In the genomic region with DNA sequence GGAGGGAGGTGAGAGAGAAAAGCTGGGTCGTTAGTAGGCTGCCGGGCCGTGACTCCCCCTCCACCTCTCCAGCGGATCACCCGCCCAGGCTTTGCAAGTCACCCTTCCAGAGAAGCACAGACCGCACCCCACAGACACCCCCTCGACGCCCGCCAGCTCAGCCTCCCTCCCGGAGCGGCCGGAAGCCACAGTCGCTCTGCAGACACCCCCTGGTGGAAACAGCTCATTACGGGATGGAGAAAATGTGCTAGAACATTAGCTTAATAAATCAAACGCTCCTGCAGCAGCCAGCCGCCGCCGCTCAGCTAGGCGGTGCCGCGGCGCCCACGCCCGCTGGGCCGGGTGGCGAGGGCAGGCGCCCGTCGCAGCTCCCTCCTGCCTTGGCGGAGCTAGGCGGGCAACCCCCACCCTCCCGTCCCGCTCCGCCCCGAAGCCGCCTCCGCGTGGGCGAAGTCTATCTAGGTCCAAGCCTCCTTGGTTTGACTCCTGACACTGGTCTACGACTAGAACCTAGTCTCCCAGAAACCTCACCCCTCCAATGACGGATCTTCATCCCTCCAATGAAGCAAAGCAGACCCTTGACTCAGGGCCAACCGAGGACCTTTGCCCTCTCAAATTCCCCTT, we compare ENCODE assay signal across 8 mouse cellular contexts. TPM values are rescaled to one million over a fixed set of nuclear protein-coding genes. Genes with fewer than 3 reads are reported as not detected.
DNase-seq lines count a peak whose midpoint lies in the region; ATAC-seq and TF ChIP-seq lines count a peak whose summit lies in the region.

No protein-coding gene starts in this region.

- H3K4me2 ChIP-seq in forebrain, embryonic 11.5 days (ENCODE audit: low read depth, low read length, severe bottlenecking), result peak overlapping the region; percentile 66
- peak overlapping the region; percentile 89 for H3K4me2 ChIP-seq in heart, embryonic 15.5 days
- H3K4me2 ChIP-seq in liver, embryonic 14.5 days (ENCODE audit: low read depth), result peak overlapping the region; percentile 71
- H3K4me2 ChIP-seq in stomach, embryonic 16.5 days (ENCODE audit: low read depth, low read length), result peak overlapping the region; percentile 54

- peak; percentile 43 for TF ChIP-seq CTCF in brain, embryonic 14.5 days (IDR thresholded peaks at IDR 0.05; ENCODE audit: borderline replicate concordance, extremely low read depth, insufficient read depth, insufficient read length)
- peak; percentile 55 for TF ChIP-seq CTCF in liver, embryonic 14.5 days (IDR thresholded peaks at IDR 0.05; ENCODE audit: low read depth)

- H3K27ac ChIP-seq in forebrain, embryonic 11.5 days (ENCODE audit: low read depth, low read length), result no peak overlapping the region
- H3K27ac ChIP-seq in heart, embryonic 15.5 days, result peak overlapping the region; percentile 46
- no peak overlapping the region for H3K27ac ChIP-seq in liver, embryonic 14.5 days
- H3K27ac ChIP-seq in stomach, embryonic 16.5 days (ENCODE audit: low read length), result peak overlapping the region; percentile 76

- peaks cover 7% of the 10 kb centered on the region for H3K27me3 ChIP-seq in forebrain, embryonic 11.5 days (ENCODE audit: control insufficient read depth, insufficient read depth, low read length)
- no peaks in the 10 kb centered on the region for H3K27me3 ChIP-seq in heart, embryonic 15.5 days
- H3K27me3 ChIP-seq in liver, embryonic 14.5 days (ENCODE audit: control insufficient read depth, insufficient read depth, low read length), result peaks cover 4% of the 10 kb centered on the region; the same call in 1 of the 2 replicates
- H3K27me3 ChIP-seq in stomach, embryonic 16.5 days (ENCODE audit: control insufficient read depth, insufficient read depth, low read length), result no peaks in the 10 kb centered on the region

- no peaks in the 10 kb centered on the region for H3K9me3 ChIP-seq in forebrain, embryonic 11.5 days (ENCODE audit: control insufficient read depth, low read length)
- no peaks in the 10 kb centered on the region for H3K9me3 ChIP-seq in heart, embryonic 15.5 days (replicated peaks)
- H3K9me3 ChIP-seq in liver, embryonic 14.5 days (ENCODE audit: control insufficient read depth, low read length), result no peaks in the 10 kb centered on the region
- no peaks in the 10 kb centered on the region for H3K9me3 ChIP-seq in stomach, embryonic 16.5 days (replicated peaks; ENCODE audit: control insufficient read depth, low read length)

- peak overlapping the region; percentile 55 for H3K9ac ChIP-seq in forebrain, embryonic 11.5 days (ENCODE audit: low read length)
- peak overlapping the region; percentile 50 for H3K9ac ChIP-seq in heart, embryonic 15.5 days
- no peak overlapping the region for H3K9ac ChIP-seq in liver, embryonic 14.5 days (replicated peaks)
- H3K9ac ChIP-seq in stomach, embryonic 16.5 days (ENCODE audit: low read length), result peak overlapping the region; percentile 61

- DNase-seq in brain, embryonic 14.5 days (ENCODE audit: low read depth), result peak; percentile 75
- peak; percentile 77 for DNase-seq in forebrain, embryonic 11.5 days (ENCODE audit: low spot score)
- DNase-seq in kidney, postnatal 14 days, result peak; percentile 82
- peak in 2 of 3 experiments; percentile 33 to 51 for DNase-seq in liver, embryonic 14.5 days (ENCODE audit: low read depth in 3 of 3, low spot score in 3 of 3)
- peak; percentile 65 for DNase-seq in neural tube, embryonic 10.5 days (ENCODE audit: extremely low spot score, low spot score)

- peak overlapping the region; percentile 27 for H3K4me3 ChIP-seq in forebrain, embryonic 11.5 days (ENCODE audit: low read depth, low read length)
- H3K4me3 ChIP-seq in heart, embryonic 15.5 days, result peak overlapping the region; percentile 52
- peak overlapping the region; percentile 18 to 40; a peak in 3 of 4 replicates for H3K4me3 ChIP-seq in liver, embryonic 14.5 days (ENCODE audit: insufficient read depth in 1 of 2, low read depth in 2 of 2, low read length in 2 of 2)
- H3K4me3 ChIP-seq in stomach, embryonic 16.5 days (replicated peaks; ENCODE audit: low read length), result peak overlapping the region; percentile 43

- ATAC-seq in CD4-positive, CD25-positive, alpha-beta regulatory T cell, adult 4 months, result peak; percentile 96
- peak; percentile 49; the same call in 1 of the 2 replicates for ATAC-seq in forebrain, embryonic 11.5 days (replicated peaks; ENCODE audit: low FRiP score)
- peak; percentile 78 for ATAC-seq in heart, embryonic 15.5 days (replicated peaks; ENCODE audit: insufficient number of reproducible peaks, insufficient read depth, low FRiP score, low read depth)
- peak; percentile 79 for ATAC-seq in liver, embryonic 14.5 days (ENCODE audit: insufficient read depth)
- peak; percentile 80 for ATAC-seq in stomach, embryonic 16.5 days (ENCODE audit: insufficient read depth, low FRiP score)

- no peak for TF ChIP-seq POLR2A in brain, embryonic 14.5 days (IDR thresholded peaks at IDR 0.05; ENCODE audit: borderline replicate concordance, extremely low read depth, insufficient read depth, insufficient read length, poor library complexity, severe bottlenecking)

- H3K36me3 ChIP-seq in forebrain, embryonic 11.5 days (ENCODE audit: control insufficient read depth, insufficient read depth, low read length), result no peaks in the 10 kb centered on the region
- no peaks in the 10 kb centered on the region for H3K36me3 ChIP-seq in heart, embryonic 15.5 days
- H3K36me3 ChIP-seq in liver, embryonic 14.5 days (replicated peaks; ENCODE audit: control insufficient read depth, insufficient read depth, low read depth), result no peaks in the 10 kb centered on the region
- no peaks in the 10 kb centered on the region for H3K36me3 ChIP-seq in stomach, embryonic 16.5 days (ENCODE audit: control insufficient read depth, insufficient read depth, low read length)

- TF ChIP-seq EP300 in liver, embryonic 14.5 days (IDR thresholded peaks at IDR 0.05; ENCODE audit: low read depth), result no peak

- under 1% methylated on average over 39 of the region's 42 CpGs for WGBS in forebrain, embryonic 11.5 days
- under 1% methylated on average over 33 of the region's 42 CpGs for WGBS in heart, embryonic 15.5 days
- under 1% methylated on average over 42 of the region's 42 CpGs for WGBS in liver, embryonic 14.5 days (ENCODE audit: insufficient replicate concordance)
- WGBS in stomach, embryonic 16.5 days, result 1% methylated on average over 42 of the region's 42 CpGs

- peaks cover 11% of the 10 kb centered on the region for H3K4me1 ChIP-seq in forebrain, embryonic 11.5 days (replicated peaks; ENCODE audit: control insufficient read depth, insufficient read depth, low read length)
- H3K4me1 ChIP-seq in heart, embryonic 15.5 days (replicated peaks), result peaks cover 17% of the 10 kb centered on the region
- peaks cover 10 to 36% of the 10 kb centered on the region in 2 experiments for H3K4me1 ChIP-seq in liver, embryonic 14.5 days (replicated peaks; ENCODE audit: control insufficient read depth in 2 of 2, insufficient read depth in 2 of 2, low read length in 1 of 2)
- H3K4me1 ChIP-seq in stomach, embryonic 16.5 days (ENCODE audit: control insufficient read depth, insufficient read depth, low read length), result peaks cover 20% of the 10 kb centered on the region

RNA-seq across cellular contexts. Expression of a gene that starts 23.1 kb away (rescaled TPM):
- 10 to 100 TPM in 1 of 2 experiments, 1 to 10 TPM in 1; 2.5 to 10.2 TPM for polyA plus RNA-seq in CD4-positive, CD25-positive, alpha-beta regulatory T cell, adult 4 months (2017; shearing (Covaris generic))
- 1.4 and 2.0 TPM in 2 replicates for polyA plus RNA-seq in brain, embryonic 14.5 days (2012; rRNA removed)
- 1.6 and 1.8 TPM in 2 replicates for polyA plus RNA-seq in forebrain, embryonic 11.5 days (2014; fragmentation: Nextera tagmentation; extraction: Ambion mirVana)
- polyA plus RNA-seq in heart, embryonic 15.5 days (2015; fragmentation: Nextera tagmentation; extraction: Ambion mirVana), result 6.1 and 6.4 TPM in 2 replicates
- 3.9 and 4.1 TPM in 2 replicates for polyA plus RNA-seq in liver, embryonic 14.5 days (2012; rRNA removed)
- 4.1 and 5.1 TPM in 2 replicates for polyA plus RNA-seq in liver, embryonic 14.5 days (2014; fragmentation: Nextera tagmentation; extraction: Ambion mirVana)
- 7.9 and 10.5 TPM in 2 replicates for polyA plus RNA-seq in stomach, embryonic 16.5 days (2015; fragmentation: Nextera tagmentation; extraction: Ambion mirVana)

Comparison
In these comparisons a context has a peak if more than half of its experiments do, and no peak if none do; other contexts are left out.
1. H3K27ac ChIP-seq: peak in heart, embryonic 15.5 days (single experiment) and stomach, embryonic 16.5 days (single experiment); none in forebrain, embryonic 11.5 days (single experiment) and liver, embryonic 14.5 days (single experiment).
2. Peak in every context shown above with its lines, with median percentiles within 50 percentile points of each other: ATAC-seq, DNase-seq, H3K4me2 ChIP-seq and H3K4me3 ChIP-seq.